Mouse (Mus musculus) kidney, embryonic 15.5 days (tissue): Measurements from ENCODE around the gene Fam221a. TPM values are rescaled to one million over a fixed set of nuclear protein-coding genes. Genes with fewer than 3 reads are reported as not detected.

Experiments
- ATAC-seq: fragments of 200-750 bp; cut with Nextera tagmentation; replicated peaks from 2 replicates; pipeline ENCODE4 v1.8.0; 2017; ENCODE audit warnings: moderate TSS enrichment; ENCODE audit not compliant: low FRiP score
- H3K27ac ChIP-seq: fragments of 300-500 bp; sonication (generic); 2 replicates; pipeline ENCODE4 v1.5.1; 2015; ENCODE audit warnings: mild to moderate bottlenecking, inconsistent platforms
- H3K27me3 ChIP-seq: fragments of 300-500 bp; sonication (generic); 2 replicates; pipeline ENCODE4 v1.6.1; 2015; ENCODE audit warnings: inconsistent platforms
- H3K36me3 ChIP-seq: fragments of 300-500 bp; sonication (generic); 2 replicates; pipeline ENCODE4 v1.6.1; 2015; ENCODE audit warnings: inconsistent platforms
- H3K4me1 ChIP-seq: fragments of 300-500 bp; sonication (generic); 2 replicates; pipeline ENCODE4 v1.6.1; 2015; ENCODE audit warnings: inconsistent platforms
- H3K4me2 ChIP-seq: fragments of 300-500 bp; sonication (generic); 2 replicates; pipeline ENCODE4 v1.6.1; 2015; ENCODE audit warnings: moderate library complexity, mild to moderate bottlenecking, inconsistent platforms
- H3K4me3 ChIP-seq: fragments of 300-500 bp; sonication (generic); replicated peaks from 2 replicates; pipeline ENCODE4 v1.5.1; 2015; ENCODE audit warnings: mild to moderate bottlenecking, inconsistent platforms
- H3K9ac ChIP-seq: fragments of 300-500 bp; sonication (generic); 2 replicates; pipeline ENCODE4 v1.6.1; 2015; ENCODE audit warnings: mild to moderate bottlenecking, inconsistent platforms
- H3K9me3 ChIP-seq: fragments of 300-500 bp; sonication (generic); replicated peaks from 2 replicates; pipeline ENCODE4 v1.6.1; 2016; ENCODE audit warnings: inconsistent platforms
- WGBS: fragments of 180-500 bp; shearing (Covaris S2); methylation state at CpG from one replicate; pipeline ENCODE4 v1.1.7; 2015; ENCODE audit warnings: mixed read lengths; 5-methylcytosine and 5-hydroxymethylcytosine counted together
- polyA plus RNA-seq: library from polyadenylated mRNA; unstranded; fragments of >200 nt; fragmentation: Nextera tagmentation; extraction: Ambion mirVana; gene quantifications from 2 replicates; pipeline ENCODE4 v1.2.1, GENCODE M21; 2015

Gene Fam221a
- polyA plus RNA-seq: 5.3 and 6.2 TPM in 2 replicates

GRCm38 (mm10) chr6:49367159-49368054, at the start of gene Fam221a:
Gene Fam221a, plus strand, starts transcription at chr6:49367739.
- Histone ChIP-seq H3K4me2 (peak within 1 kb of the TSS; percentile 91), H3K36me3 (no peaks in the 10 kb centered on the region), H3K4me1 (peaks cover 11% of the 10 kb centered on the region), H3K27ac (peak within 1 kb of the TSS; percentile 85), H3K4me3 (peak within 1 kb of the TSS; percentile 63), H3K9me3 (no peaks in the 10 kb centered on the region), H3K27me3 (no peaks in the 10 kb centered on the region), H3K9ac (peak within 1 kb of the TSS; percentile 64)
- WGBS: 3% methylated on average over 49 of the region's 49 CpGs
- peak; percentile 98 for ATAC-seq

- H3K27me3 ChIP-seq: no peaks in the 10 kb centered on the region
- no peaks in the 10 kb centered on the region for H3K36me3 ChIP-seq
- H3K4me2 ChIP-seq: peak within 1 kb of the TSS; percentile 62
- H3K9me3 ChIP-seq: no peaks in the 10 kb centered on the region
- H3K4me1 ChIP-seq: peaks cover 11% of the 10 kb centered on the region
- peak within 1 kb of the TSS; percentile 72 for H3K4me3 ChIP-seq
- H3K27ac ChIP-seq: peak within 1 kb of the TSS; percentile 85
- peak within 1 kb of the TSS; percentile 78 for H3K9ac ChIP-seq
- WGBS: under 1% methylated on average over 43 of the region's 47 CpGs
- ATAC-seq: peak; percentile 99
Measured at GRCm38 (mm10) chr6:49318966-49319594, 48.5 kb upstream of the Fam221a start, which contains the start of gene Ccdc126. Gene Ccdc126, plus strand, starts transcription at chr6:49319274.

GRCm38 (mm10) chr6:49319595-49320315, 47.8 kb upstream of the Fam221a start:
- ATAC-seq: peak; percentile 31; the same call in 1 of the 2 replicates
- 11% methylated on average over 13 of the region's 13 CpGs for WGBS

GRCm38 (mm10) chr6:49321341-49321740, 46.2 kb upstream of the Fam221a start:
- 74% methylated on average over 3 of the region's 3 CpGs for WGBS
- ATAC-seq: no peak
- H3K4me2 ChIP-seq: no peak overlapping the region
- H3K9me3 ChIP-seq: no peaks in the 10 kb centered on the region
- no peaks in the 10 kb centered on the region for H3K27me3 ChIP-seq
- peaks cover 11% of the 10 kb centered on the region for H3K4me1 ChIP-seq
- H3K27ac ChIP-seq: no peak overlapping the region
- H3K36me3 ChIP-seq: no peaks in the 10 kb centered on the region
- H3K9ac ChIP-seq: no peak overlapping the region
- no peak overlapping the region for H3K4me3 ChIP-seq

More at GRCm38 (mm10) chr6:49319595-49320315, 47.8 kb upstream of the Fam221a start:
- Histone ChIP-seq H3K27me3 (no peaks in the 10 kb centered on the region), H3K9ac (peak overlapping the region; percentile 78), H3K4me2 (peak overlapping the region; percentile 62), H3K9me3 (no peaks in the 10 kb centered on the region), H3K36me3 (no peaks in the 10 kb centered on the region), H3K4me1 (peaks cover 11% of the 10 kb centered on the region), H3K27ac (peak overlapping the region; percentile 85), H3K4me3 (peak overlapping the region; percentile 72)

GRCm38 (mm10) chr6:49322056-49322455, 45.5 kb upstream of the Fam221a start:
- no peak overlapping the region for H3K4me3 ChIP-seq
- no peaks in the 10 kb centered on the region for H3K27me3 ChIP-seq
- H3K4me2 ChIP-seq: no peak overlapping the region
- no peak overlapping the region for H3K27ac ChIP-seq
- H3K9ac ChIP-seq: no peak overlapping the region
- H3K9me3 ChIP-seq: no peaks in the 10 kb centered on the region
- ATAC-seq: no peak
- H3K36me3 ChIP-seq: no peaks in the 10 kb centered on the region
- H3K4me1 ChIP-seq: peaks cover 15% of the 10 kb centered on the region

GRCm38 (mm10) chr6:49322986-49323385, 44.6 kb upstream of the Fam221a start:
- WGBS: 65% methylated on average over 2 of the region's 2 CpGs

GRCm38 (mm10) chr6:49324528-49324927, 43.0 kb upstream of the Fam221a start:
- H3K9ac ChIP-seq: no peak overlapping the region
- no peaks in the 10 kb centered on the region for H3K36me3 ChIP-seq
- 78% methylated on average over 2 of the region's 2 CpGs for WGBS
- peaks cover 15% of the 10 kb centered on the region for H3K4me1 ChIP-seq
- H3K4me2 ChIP-seq: no peak overlapping the region
- no peaks in the 10 kb centered on the region for H3K9me3 ChIP-seq
- no peak for ATAC-seq
- H3K27me3 ChIP-seq: no peaks in the 10 kb centered on the region
- H3K27ac ChIP-seq: no peak overlapping the region
- H3K4me3 ChIP-seq: no peak overlapping the region

More at GRCm38 (mm10) chr6:49322986-49323385, 44.6 kb upstream of the Fam221a start:
- ATAC-seq: no peak
- H3K9ac ChIP-seq: no peak overlapping the region
- no peak overlapping the region for H3K4me2 ChIP-seq
- H3K4me1 ChIP-seq: peaks cover 15% of the 10 kb centered on the region
- no peaks in the 10 kb centered on the region for H3K36me3 ChIP-seq
- H3K27ac ChIP-seq: no peak overlapping the region
- H3K27me3 ChIP-seq: no peaks in the 10 kb centered on the region
- no peak overlapping the region for H3K4me3 ChIP-seq
- no peaks in the 10 kb centered on the region for H3K9me3 ChIP-seq

GRCm38 (mm10) chr6:49325294-49325693, 42.2 kb upstream of the Fam221a start:
- no peaks in the 10 kb centered on the region for H3K27me3 ChIP-seq
- peaks cover 10% of the 10 kb centered on the region for H3K4me1 ChIP-seq
- no peak overlapping the region for H3K4me2 ChIP-seq
- H3K36me3 ChIP-seq: no peaks in the 10 kb centered on the region
- ATAC-seq: no peak
- H3K27ac ChIP-seq: no peak overlapping the region
- H3K9me3 ChIP-seq: no peaks in the 10 kb centered on the region
- no peak overlapping the region for H3K9ac ChIP-seq
- no peak overlapping the region for H3K4me3 ChIP-seq
- WGBS: 79% methylated on average over 1 of the region's 1 CpGs

GRCm38 (mm10) chr6:49326846-49327245, 40.7 kb upstream of the Fam221a start:
- Histone ChIP-seq H3K4me3 (no peak overlapping the region), H3K27ac (no peak overlapping the region), H3K4me1 (0 out of 2 replicates have a peak, but pooled peaks cover 4% of the 10 kb centered on the region), H3K9me3 (no peaks in the 10 kb centered on the region), H3K36me3 (no peaks in the 10 kb centered on the region), H3K27me3 (no peaks in the 10 kb centered on the region), H3K9ac (no peak overlapping the region), H3K4me2 (no peak overlapping the region)
- 57% methylated on average over 3 of the region's 3 CpGs for WGBS
- no peak for ATAC-seq

GRCm38 (mm10) chr6:49331369-49332059, 36.0 kb upstream of the Fam221a start:
- Histone ChIP-seq H3K9me3 (no peaks in the 10 kb centered on the region), H3K4me3 (no peak overlapping the region), H3K27ac (no peak overlapping the region), H3K4me1 (0 out of 2 replicates have a peak, but pooled peaks cover 4% of the 10 kb centered on the region), H3K27me3 (no peaks in the 10 kb centered on the region), H3K4me2 (no peak overlapping the region), H3K36me3 (peaks cover 7% of the 10 kb centered on the region; the same call in 1 of the 2 replicates), H3K9ac (no peak overlapping the region)
- WGBS: 63% methylated on average over 5 of the region's 5 CpGs
- no peak for ATAC-seq

GRCm38 (mm10) chr6:49332060-49332370, 35.5 kb upstream of the Fam221a start:
- H3K27me3 ChIP-seq: no peaks in the 10 kb centered on the region
- H3K9ac ChIP-seq: no peak overlapping the region
- no peaks in the 10 kb centered on the region for H3K9me3 ChIP-seq
- no peak overlapping the region for H3K4me2 ChIP-seq
- no peak for ATAC-seq
- no peaks in the 10 kb centered on the region for H3K4me1 ChIP-seq
- 71% methylated on average over 13 of the region's 13 CpGs for WGBS
- H3K27ac ChIP-seq: no peak overlapping the region
- H3K4me3 ChIP-seq: no peak overlapping the region
- H3K36me3 ChIP-seq: peaks cover 7% of the 10 kb centered on the region; the same call in 1 of the 2 replicates
